Mouse (Mus musculus) kidney, adult 11 months (tissue): ENCODE data around the gene Zbtb34.

Experiments
- DNase-seq: peaks from one replicate; pipeline ENCODE4 v3.0.0; 2022

Zbtb34 gene

DNA sequence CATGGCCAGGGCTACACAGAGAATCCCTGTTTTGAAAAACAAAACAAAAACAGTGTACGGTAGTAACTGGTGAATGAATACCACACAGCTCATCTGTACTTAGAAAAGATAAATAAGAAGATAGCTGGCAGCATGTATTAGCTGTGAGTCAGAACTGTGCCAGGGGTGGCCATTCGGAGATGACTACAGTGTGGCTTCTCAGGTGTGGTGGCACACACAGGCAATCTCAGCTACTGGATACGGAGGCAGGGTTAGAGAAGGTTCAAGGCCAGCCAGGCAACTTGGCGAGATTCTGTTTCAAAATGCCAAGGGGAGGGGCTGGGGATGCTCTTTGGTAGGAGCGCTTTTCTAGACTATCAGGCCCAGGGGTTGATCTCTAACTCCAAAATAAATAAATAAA, 14.6 kb upstream of the Zbtb34 start:
- no peak for DNase-seq

DNA sequence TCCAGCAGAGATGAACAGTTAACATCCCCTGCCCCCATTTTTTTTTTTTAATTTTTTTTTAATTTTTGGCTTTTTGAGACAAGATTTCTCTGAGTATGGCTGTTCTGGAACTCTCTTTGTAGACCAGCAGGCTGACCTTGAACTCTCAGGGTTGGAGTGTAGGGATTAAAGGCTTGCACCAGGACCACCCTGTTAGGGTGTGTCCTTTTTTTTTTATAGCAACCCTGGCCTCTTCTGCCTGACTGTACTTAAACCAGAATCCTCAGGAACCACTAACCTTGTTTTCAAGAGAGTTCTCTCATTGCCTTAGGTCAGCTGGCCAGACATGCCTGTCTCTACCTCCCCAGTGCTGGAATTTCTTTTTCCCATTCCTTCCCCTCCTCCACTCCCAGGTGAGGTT, 13.7 kb upstream of the Zbtb34 start:
- DNase-seq: no peak

DNA sequence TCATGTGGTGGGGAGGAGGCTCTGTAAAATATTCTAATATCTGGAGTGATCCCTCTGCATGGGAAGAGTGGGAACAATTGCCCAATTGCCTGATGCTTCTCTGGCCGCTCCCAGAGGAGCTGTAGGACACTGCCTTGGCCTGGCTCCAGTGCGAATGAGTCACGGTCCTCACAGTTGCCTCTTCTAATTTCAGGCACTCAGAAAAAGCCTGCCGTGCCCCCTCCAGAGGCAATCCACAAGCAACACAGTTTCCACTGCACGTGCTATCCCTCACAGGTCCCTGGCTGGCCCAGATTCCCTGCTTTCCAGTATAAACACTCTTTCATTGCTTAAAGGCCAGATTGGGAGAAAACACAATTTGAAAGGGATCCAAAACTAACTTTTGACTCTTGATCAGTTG, 13.2 kb upstream of the Zbtb34 start:
- peak; percentile 45 for DNase-seq

DNA sequence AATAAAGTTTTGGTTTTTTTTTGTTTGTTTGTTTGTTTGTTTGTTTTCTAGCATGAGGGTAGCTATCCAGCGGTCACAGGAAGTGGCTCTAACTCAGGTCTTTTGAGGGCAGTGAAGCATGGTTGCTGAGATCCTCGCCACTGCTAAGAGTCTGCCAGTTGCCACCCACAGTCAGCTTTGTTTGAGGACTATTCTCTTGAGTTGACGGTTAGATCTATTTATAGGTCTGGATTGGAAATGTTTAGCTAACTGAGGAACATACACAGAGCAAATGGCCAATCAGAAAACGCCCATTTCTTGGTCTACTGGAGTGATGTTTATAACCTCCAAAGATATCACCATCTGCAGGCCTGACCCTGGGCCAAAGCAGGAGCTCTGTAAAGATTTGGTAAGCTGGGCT, 11.6 kb upstream of the Zbtb34 start:
- no peak for DNase-seq

DNA sequence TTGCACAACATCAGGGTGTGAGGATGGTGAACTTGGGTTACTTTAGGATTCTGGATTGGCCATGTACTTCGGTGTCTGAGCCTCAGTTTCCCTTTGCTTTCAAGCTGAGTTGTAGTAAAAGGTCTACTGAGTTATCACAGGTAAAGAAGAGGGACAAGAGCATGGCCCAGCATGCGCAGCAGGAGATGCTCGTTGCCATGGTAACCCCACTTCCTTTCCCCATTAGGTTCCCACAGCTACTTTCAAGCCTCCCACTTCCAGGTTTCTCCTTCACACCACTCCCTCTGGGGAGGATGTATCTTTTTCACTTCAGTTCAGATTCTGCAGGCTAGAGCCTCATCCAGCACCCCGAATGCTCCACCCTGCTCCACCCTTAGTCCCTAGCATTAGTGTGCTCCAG, 9.8 kb upstream of the Zbtb34 start:
- no peak for DNase-seq

DNA sequence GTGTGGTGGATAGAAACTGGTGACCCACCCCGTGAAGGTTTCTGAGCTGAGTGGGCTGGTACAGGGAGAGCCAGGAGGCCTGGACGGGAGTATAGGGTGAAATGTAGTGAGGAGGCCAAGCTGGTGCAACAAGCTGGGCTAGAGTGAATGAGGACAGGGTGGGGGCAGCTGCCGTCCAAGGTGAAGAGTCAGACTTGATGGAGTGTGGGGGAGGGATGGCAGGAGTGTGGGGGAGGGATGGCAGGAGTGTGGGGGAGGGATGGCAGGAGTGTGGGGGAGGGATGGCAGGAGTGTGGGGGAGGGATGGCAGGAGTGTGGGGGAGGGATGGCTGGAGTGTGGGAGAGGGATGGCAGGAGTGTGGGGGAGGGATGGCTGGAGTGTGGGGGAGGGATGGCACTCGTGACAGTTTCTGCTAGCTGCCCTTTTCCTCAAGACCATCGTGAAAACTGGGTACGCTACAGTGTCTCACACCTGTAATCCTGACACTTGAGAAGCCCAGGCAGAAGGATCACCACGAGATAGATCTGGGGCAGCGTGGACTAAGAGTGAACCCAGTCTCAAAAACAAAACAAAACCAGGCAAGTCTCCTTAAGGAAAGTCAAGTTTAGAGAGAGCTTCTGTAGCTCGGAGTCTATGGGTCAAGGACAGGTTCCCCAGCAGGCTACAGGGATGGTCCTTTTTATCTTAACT, 9.0 kb upstream of the Zbtb34 start:
- no peak for DNase-seq

- DNase-seq: no peak
These were observed 8.4 kb upstream of the Zbtb34 start for GRCm38 (mm10) chr2:33439471-33439881.

DNA sequence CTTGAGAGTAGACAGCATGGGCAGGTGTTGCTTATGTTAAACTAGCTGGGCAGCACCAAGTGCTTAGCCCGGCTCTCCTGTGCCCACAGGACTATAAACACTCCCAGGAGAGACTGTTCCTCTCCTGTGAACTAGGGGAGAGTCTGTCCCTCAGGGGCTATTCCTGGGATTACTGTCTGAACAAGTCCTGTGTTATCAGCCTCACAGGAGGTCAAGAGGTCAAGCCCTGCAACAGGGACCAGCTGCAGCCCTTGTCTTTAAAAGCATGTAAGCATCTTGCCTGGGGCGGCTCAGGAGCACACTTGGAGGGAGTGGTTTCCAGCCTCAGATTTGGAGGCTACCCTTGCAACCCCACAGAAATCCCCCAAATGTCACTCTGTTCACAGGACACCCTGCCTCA, 7.3 kb upstream of the Zbtb34 start:
- DNase-seq: no peak

DNA sequence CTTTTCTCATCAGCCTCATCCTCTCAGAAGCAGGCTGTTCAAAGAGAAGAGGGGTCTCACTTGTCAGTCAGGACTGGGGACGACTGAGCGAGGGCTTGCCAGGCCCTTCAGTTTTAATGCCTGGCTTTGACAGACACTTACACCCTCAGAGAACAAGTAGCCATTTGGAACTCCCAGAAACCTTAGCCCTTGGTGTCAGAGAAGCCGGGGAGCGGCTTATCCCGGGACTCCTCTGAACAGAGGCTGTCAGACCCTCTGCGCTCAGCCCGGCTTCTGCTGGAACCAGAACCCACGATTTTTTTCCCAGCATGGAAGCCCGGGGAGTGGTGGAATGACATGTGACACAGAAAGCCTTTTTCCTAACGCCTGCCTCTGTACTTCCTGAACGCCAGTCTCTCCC, 6.1 kb upstream of the Zbtb34 start:
- no peak for DNase-seq

DNA sequence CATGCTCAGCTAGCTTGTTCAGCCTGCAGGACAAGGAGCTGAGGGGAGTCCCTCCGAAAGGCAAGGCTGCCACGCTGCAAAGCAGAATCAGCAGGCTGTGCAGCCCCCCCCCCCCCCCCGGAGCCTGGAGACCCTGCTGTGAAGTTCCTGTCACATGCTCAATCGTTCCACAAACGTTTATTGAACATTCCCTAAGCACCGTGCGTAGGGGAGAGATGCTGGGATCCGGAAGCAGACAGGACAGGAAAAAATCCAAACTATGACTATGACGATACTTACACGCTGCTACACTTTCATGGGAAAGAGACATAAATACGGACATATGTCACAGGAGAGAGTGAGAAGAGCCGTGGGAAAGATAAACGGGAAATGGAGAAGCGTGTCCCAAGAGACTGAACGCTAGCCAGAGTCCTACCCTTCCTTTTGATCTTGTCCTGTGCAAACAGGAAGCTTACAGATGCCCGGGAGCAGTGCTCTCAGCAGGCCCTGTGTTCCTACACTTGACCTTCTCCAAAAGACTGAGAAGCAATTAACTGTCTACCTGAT, 5.0 kb upstream of the Zbtb34 start:
- no peak for DNase-seq

DNA sequence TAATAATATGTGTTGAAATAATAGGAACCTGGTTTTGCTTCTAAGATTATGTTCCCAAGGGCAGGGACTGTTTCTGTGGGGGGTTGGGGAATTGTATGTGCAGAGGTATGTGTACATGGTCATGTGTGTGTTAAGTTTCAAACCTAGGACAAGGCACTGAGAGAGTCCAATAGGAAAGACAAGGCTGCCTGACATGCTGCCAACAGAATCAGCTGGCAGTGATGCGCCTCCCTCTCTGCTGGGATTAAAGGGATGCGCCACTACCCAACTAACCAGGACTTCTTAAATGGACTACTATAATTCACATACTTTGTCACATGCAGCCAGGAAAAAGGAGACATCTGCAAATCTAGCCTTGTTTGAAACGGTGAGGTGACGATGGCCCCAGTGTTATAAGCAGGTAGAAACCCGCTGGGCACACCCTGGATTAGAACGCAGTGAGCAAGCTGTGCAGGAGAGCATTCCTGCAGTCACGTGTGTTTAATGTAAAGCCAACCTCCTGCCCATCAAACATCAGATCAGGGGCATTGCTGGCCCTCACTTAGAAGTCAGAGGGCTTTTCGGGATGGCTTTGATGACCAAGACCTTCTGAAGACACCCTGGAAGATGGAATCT, 4.0 kb upstream of the Zbtb34 start:
- DNase-seq: no peak

DNA sequence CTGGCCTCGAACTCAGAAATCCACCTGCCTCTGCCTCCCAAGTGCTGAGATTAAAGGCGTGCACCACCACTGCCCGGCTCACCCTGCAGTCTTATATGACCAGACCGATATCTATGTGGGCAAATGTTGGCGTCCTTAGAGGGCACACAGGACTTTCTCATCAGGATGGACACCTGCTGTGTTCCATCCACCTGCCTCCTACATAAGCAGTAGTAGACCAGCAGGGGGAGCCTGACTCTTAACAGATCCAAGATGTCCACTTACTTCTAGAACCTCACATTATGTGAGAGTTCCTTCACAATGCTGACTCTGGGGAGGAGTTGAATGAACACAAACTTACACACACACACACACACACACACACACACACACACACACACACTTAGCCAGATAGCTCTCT, 1.8 kb upstream of the Zbtb34 start:
- DNase-seq: peak; percentile 49

GRCm38 (mm10) chr2:33430081-33430770, 898 bp downstream of the Zbtb34 start:
- no peak for DNase-seq

DNA sequence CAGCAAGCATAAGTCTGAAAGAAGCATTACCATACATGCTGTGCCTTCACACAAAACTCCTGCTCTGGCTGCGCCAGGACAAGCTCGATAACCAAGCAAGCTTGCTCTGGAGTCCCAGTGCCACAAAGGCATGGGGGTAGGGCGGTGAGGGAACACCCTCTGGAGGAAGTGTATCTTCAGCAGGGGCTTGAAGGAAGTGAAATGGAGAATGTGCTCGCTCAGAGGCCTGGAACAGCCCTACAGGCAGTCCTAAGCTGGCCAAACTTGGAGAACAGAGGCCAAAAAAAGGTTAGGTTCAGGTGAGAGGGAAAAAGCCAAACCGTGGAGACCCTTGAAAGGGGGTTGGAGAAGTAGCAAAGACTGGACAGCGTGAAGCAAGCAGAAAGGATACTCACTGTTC, 1.8 kb downstream of the Zbtb34 start:
- no peak for DNase-seq

GRCm38 (mm10) chr2:33426640-33427398, 4.3 kb downstream of the Zbtb34 start:
- DNase-seq: no peak

DNA sequence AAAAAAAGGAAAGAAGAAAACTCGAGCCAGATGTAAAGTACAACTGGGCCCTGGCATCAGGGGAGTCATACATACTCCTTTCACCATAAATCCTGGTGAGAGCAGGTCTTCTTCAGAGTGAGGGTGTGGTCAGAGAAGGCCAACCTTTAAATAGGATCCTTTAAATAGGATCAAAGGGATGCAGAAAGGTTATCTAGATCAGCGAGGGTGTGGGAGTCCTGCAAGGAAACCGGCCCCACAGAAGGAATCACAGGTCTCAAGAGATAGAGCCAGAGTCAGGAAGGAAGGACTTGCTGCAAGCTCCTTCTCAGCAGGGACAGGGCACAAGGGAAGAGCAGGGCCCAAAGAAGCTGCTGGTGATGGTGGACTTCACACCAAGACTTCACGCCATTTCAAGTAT, 13.7 kb downstream of the Zbtb34 start:
- DNase-seq: no peak

- no peak for DNase-seq
These were observed 17.1 kb downstream of the Zbtb34 start for GRCm38 (mm10) chr2:33414019-33414418.

GRCm38 (mm10) chr2:33412111-33412510, 19.0 kb downstream of the Zbtb34 start:
- DNase-seq: no peak

DNA sequence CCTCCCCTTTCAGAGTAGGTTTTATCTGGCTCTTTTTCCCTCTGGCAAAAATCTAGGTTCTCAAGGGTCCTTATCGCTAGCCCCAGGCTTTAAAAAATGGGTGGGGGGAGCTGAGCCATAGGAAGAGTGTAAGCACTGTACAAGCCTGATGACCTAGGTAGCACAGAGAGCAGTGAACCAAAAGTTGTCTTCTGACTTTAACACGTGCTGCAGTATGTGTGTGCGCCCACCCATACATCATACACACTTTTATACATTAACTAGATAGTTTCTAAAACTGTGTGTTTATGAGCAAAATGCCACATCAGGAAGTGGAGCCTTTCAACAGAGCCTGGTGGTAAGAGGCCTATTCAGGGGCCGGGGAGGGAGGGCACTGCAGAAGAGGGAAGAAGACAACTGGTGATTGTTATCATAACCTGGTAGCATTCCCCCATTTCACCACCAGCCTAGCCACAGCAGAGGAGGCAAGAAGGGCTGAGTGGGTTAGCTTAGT, 27.6 kb downstream of the Zbtb34 start:
- DNase-seq: no peak

- no peak for DNase-seq
These were observed 28.5 kb downstream of the Zbtb34 start for GRCm38 (mm10) chr2:33402638-33403037.

DNA sequence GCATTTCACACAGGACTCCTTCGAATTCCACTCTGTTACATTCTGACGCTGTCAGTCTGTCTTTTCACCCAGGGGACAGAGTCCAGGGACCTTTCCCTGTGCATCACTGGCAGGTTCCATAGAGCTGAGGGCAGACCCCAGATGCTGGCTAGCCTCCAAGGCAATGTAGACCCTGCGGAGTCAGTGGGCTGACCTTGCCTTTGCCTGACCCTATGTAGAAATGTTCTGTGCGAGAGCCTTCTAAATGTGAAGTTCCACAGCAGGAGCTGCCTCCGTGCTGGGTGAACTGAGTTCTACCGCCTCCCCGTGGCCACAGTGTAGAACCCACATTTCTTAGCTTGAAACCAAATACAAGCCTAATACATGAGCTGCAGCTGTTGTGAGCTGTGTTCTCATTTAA, 28.9 kb downstream of the Zbtb34 start:
- peak; percentile 31 for DNase-seq

DNA sequence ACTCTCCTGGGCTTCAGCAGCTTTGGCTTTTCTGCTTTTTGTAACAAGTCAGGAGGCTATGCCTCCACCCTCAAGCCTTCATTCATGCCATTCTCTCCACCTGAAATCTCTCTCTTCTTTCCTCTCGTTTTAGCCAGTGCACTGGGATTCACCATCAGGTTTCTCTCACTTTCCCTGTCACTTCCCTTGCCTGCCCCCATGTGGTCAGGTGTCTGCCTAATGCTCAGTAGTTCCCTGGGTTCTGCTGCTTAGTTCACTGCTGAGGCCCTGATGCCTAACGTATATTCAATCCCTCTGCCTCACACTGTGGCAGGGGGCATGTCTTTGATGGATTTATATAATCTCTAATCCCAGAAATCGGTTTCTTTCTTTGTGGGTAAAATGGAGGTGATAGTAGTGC, 29.9 kb downstream of the Zbtb34 start:
- DNase-seq: no peak

DNA sequence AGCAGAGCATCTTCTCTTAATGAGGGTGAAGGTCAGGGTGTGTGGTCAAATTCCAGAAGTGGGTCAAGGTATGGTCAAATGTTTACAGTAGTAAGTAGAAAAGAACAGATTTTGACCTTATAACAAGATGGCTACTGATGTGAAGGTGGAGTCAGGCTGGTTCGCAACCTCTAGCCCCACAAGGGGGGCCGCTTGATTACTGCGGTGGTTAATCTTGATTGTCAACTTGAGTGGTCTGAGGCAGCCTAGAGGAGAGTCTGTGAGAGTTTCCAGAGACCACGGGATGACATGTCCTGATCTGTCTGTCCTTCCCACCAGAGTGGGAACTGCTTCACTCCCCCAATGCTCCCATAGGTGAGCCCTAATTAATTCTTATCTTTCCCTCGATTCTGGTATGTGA, 30.6 kb downstream of the Zbtb34 start:
- DNase-seq: no peak
